9 mouse cellular contexts compared by ENCODE assay signal in the genomic region with DNA sequence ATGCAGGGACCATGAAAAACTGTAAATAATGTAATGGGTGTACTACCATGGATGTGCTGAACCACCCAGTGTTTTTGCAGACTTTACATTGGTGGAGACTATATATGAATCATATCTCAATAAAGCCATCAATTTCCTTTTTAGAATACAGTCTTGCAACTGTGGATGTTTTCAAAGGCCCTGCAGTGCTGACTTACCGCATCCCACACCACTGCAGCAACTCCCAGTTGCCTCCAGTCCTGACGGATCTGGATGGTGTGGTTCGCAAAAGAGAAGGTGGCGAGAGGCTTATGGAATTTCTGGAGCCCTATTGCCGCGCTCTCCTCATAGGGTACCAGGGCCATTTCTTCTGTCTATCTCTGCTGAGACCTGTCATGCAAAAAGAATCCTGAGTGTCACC. TPM values are rescaled to one million over a fixed set of nuclear protein-coding genes. Genes with fewer than 3 reads are reported as not detected.
DNase-seq lines count a peak whose midpoint lies in the region; ATAC-seq and TF ChIP-seq lines count a peak whose summit lies in the region.
"Had no signal": no experiment of that assay in that cellular context is flagged by ENCODE, and none has a peak within 500 bp of the region (broad histone marks: within the 10 kb centered on the region; RNA-seq: fewer than 3 reads in every experiment).

No protein-coding gene starts in this region.

- 0 out of 2 replicates have a peak overlapping the region, but pooled peaks have one; percentile 10 for H3K9ac ChIP-seq in kidney, embryonic 15.5 days
- H3K9ac ChIP-seq in hindbrain, postnatal 0 days (replicated peaks; ENCODE audit: low read length), result peak overlapping the region; percentile 87
- peak overlapping the region; percentile 98 for H3K9ac ChIP-seq in midbrain, embryonic 16.5 days (ENCODE audit: low read depth, low read length)

- 69% methylated on average over 6 of the region's 6 CpGs for WGBS in kidney, embryonic 15.5 days
- 55% methylated on average over 6 of the region's 6 CpGs for WGBS in hindbrain, postnatal 0 days
- 64% methylated on average over 6 of the region's 6 CpGs for WGBS in midbrain, embryonic 16.5 days

- no peak for TF ChIP-seq POLR2A in cortical plate, adult 2 months (IDR thresholded peaks at IDR 0.05; ENCODE audit: extremely low read depth, insufficient read depth, low read length)

- intact Hi-C loops in gastrocnemius, postnatal 14 days (cut with DNase I; ENCODE audit: low total_unique reads), result loop anchor here (5.0 kb wide), 1 partner anchor 91 kb away; no protein-coding TSS in a partner anchor

- ATAC-seq in kidney, embryonic 15.5 days (replicated peaks; ENCODE audit: low FRiP score), result no peak
- no peak for ATAC-seq in hindbrain, postnatal 0 days
- ATAC-seq in midbrain, embryonic 16.5 days, result no peak

- TF ChIP-seq CTCF in cortical plate, adult 2 months (IDR thresholded peaks at IDR 0.05; ENCODE audit: extremely low read depth, insufficient read depth, low read length), result no peak
- no peak for TF ChIP-seq CTCF in hindbrain, postnatal 0 days (IDR thresholded peaks at IDR 0.05; ENCODE audit: low read depth)

- peak overlapping the region; percentile 84 for H3K4me3 ChIP-seq in kidney, embryonic 15.5 days (replicated peaks)
- H3K4me3 ChIP-seq in cortical plate, adult 2 months (ENCODE audit: insufficient read depth, low read length), result peak overlapping the region; percentile 87; the same call in 1 of the 2 replicates
- peak overlapping the region; percentile 79 for H3K4me3 ChIP-seq in hindbrain, postnatal 0 days (ENCODE audit: low read length)
- peak overlapping the region; percentile 84 for H3K4me3 ChIP-seq in midbrain, embryonic 16.5 days (ENCODE audit: low read depth, low read length)

- H3K36me3 ChIP-seq in kidney, embryonic 15.5 days, result peaks cover 15% of the 10 kb centered on the region
- H3K36me3 ChIP-seq in hindbrain, postnatal 0 days (ENCODE audit: insufficient read depth, low read length), result peaks cover 8% of the 10 kb centered on the region; the same call in 1 of the 2 replicates
- H3K36me3 ChIP-seq in midbrain, embryonic 16.5 days (ENCODE audit: control insufficient read depth, insufficient read depth, low read length), result peaks cover 2% of the 10 kb centered on the region; the same call in 1 of the 2 replicates

- H3K4me2 ChIP-seq in kidney, embryonic 15.5 days, result peak overlapping the region; percentile 90
- H3K4me2 ChIP-seq in hindbrain, postnatal 0 days (ENCODE audit: low read depth, low read length), result peak overlapping the region; percentile 60
- H3K4me2 ChIP-seq in midbrain, embryonic 16.5 days (ENCODE audit: low read length), result peak overlapping the region; percentile 65

- DNase-seq in kidney, postnatal 25 days, result no peak
- DNase-seq in hindbrain, postnatal 0 days (ENCODE audit: low spot score), result no peak
- DNase-seq in gastrocnemius, postnatal 14 days, result no peak
- no peak for DNase-seq in cerebellum, adult 11 months
- DNase-seq in lung, adult 18-20 months, result no peak
- DNase-seq: kidney, adult 2 months had no signal

- peaks cover 31% of the 10 kb centered on the region for H3K4me1 ChIP-seq in kidney, embryonic 15.5 days
- H3K4me1 ChIP-seq in cortical plate, adult 2 months (ENCODE audit: control insufficient read depth, insufficient read depth, low read length), result peaks cover 8% of the 10 kb centered on the region
- H3K4me1 ChIP-seq in hindbrain, postnatal 0 days (ENCODE audit: insufficient read depth, low read length), result peaks cover 5% of the 10 kb centered on the region; the same call in 1 of the 2 replicates
- peaks cover 20% of the 10 kb centered on the region for H3K4me1 ChIP-seq in midbrain, embryonic 16.5 days (ENCODE audit: control insufficient read depth, insufficient read depth, low read length)

- H3K27me3 ChIP-seq in kidney, embryonic 15.5 days, result no peaks in the 10 kb centered on the region
- H3K27me3 ChIP-seq in hindbrain, postnatal 0 days (ENCODE audit: insufficient read depth, low read length), result no peaks in the 10 kb centered on the region
- H3K27me3 ChIP-seq in midbrain, embryonic 16.5 days (ENCODE audit: control insufficient read depth, insufficient read depth, low read depth, low read length), result no peaks in the 10 kb centered on the region

- H3K27ac ChIP-seq in kidney, embryonic 15.5 days, result peak overlapping the region; percentile 99; the same call in 1 of the 2 replicates
- H3K27ac ChIP-seq in cortical plate, adult 2 months (ENCODE audit: insufficient read depth, low read length), result no peak overlapping the region
- no peak overlapping the region; the same call in 1 of the 2 replicates for H3K27ac ChIP-seq in hindbrain, postnatal 0 days
- no peak overlapping the region for H3K27ac ChIP-seq in midbrain, embryonic 16.5 days (ENCODE audit: low read length)

- H3K9me3 ChIP-seq in kidney, embryonic 15.5 days (replicated peaks), result no peaks in the 10 kb centered on the region
- no peaks in the 10 kb centered on the region for H3K9me3 ChIP-seq in hindbrain, postnatal 0 days (ENCODE audit: low read length)
- H3K9me3 ChIP-seq in midbrain, embryonic 16.5 days (replicated peaks; ENCODE audit: control insufficient read depth, low read length, poor library complexity, severe bottlenecking), result no peaks in the 10 kb centered on the region

RNA-seq across cellular contexts. Expression of a gene that starts 1.0 kb away (rescaled TPM):
- polyA plus RNA-seq in kidney, embryonic 15.5 days (2015; fragmentation: Nextera tagmentation; extraction: Ambion mirVana), result 17.7 and 20.2 TPM in 2 replicates
- polyA plus RNA-seq in cortical plate, adult 2 months (2012; rRNA removed), result 12.2 and 12.8 TPM in 2 replicates
- 12.4 and 16.4 TPM in 2 replicates for total RNA-seq in hindbrain, postnatal 0 days (2014; rRNA removed)
- 12.9 and 15.0 TPM in 2 replicates for polyA plus RNA-seq in hindbrain, postnatal 0 days (2015; fragmentation: Nextera tagmentation; extraction: Ambion mirVana)
- polyA plus RNA-seq in midbrain, embryonic 16.5 days (2015; fragmentation: Nextera tagmentation; extraction: Ambion mirVana), result 19.9 and 20.2 TPM in 2 replicates
- 10 to 100 TPM in 1 of 2 experiments, 1 to 10 TPM in 1; 7.1 to 12.6 TPM for total RNA-seq in gastrocnemius, postnatal 14 days (2021)

Comparison
In these comparisons a context has a peak if more than half of its experiments do, and no peak if none do; other contexts are left out.
1. H3K9ac ChIP-seq: peak in every context shown above with its lines; median percentile 98 in midbrain, embryonic 16.5 days; 87 in hindbrain, postnatal 0 days; 10 in kidney, embryonic 15.5 days.